Mouse (Mus musculus): Measurements from ENCODE around the gene Il17f.

DNA sequence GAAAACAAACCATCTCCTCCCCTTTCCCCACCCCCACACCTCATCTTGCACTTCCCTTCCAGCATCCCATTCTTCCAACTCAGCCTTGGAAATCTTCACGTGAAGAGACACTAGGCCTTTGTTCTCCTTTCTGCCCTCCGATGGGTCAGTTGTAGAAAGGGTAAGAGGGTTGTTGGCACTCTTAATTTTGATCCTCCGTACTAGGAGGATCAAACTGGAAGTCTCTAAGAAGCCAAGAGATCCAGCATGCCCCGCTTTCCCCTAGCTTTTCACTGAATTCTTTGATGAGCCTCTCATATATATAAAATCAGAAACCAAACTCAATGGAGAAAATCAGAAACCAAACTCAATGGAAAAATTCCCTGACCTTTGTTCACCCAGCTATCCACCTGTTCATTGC, 33.1 kb upstream of the Il17f start:
- no peak for TF ChIP-seq POLR2A (IDR thresholded peaks at IDR 0.05; ENCODE audit: low read depth, low read length)
- no peak for TF ChIP-seq CTCF (conservative IDR thresholded peaks at IDR 0.05; ENCODE audit: insufficient read depth, insufficient read length, low read depth, low read length)

Data from kidney, adult 2 months (tissue).